18 mouse cellular contexts compared by ENCODE assay signal in genomic region chr9:89828156-89828555, GRCm38 (mm10).
A peak's percentile ranks its signal among the peaks of the same experiment; 100 is the strongest.
DNase-seq lines count a peak whose midpoint lies in the region; ATAC-seq lines count a peak whose summit lies in the region.
"Had no signal": no experiment of that assay in that cellular context is flagged by ENCODE, and none has a peak within 500 bp of the region (broad histone marks: within the 10 kb centered on the region; RNA-seq: fewer than 3 reads in every experiment).

No protein-coding gene starts in this region.

- H3K27ac ChIP-seq in forebrain, embryonic 11.5 days (ENCODE audit: low read depth, low read length) = no peak overlapping the region
- no peak overlapping the region for H3K27ac ChIP-seq in forebrain, embryonic 10.5 days
- H3K27ac ChIP-seq: embryonic facial prominence, embryonic 10.5 days; embryonic facial prominence, embryonic 12.5 days; forebrain, embryonic 13.5 days; forebrain, embryonic 15.5 days had no signal

- DNase-seq in adrenal gland, postnatal 14 days = peak; percentile 20
- no peak for DNase-seq in adrenal gland, postnatal 25 days
- peak; percentile 18 for DNase-seq in forebrain, embryonic 11.5 days (ENCODE audit: low spot score)
- DNase-seq in forebrain, embryonic 10.5 days (ENCODE audit: extremely low spot score, low spot score) = no peak
- peak; percentile 8 for DNase-seq in 3134 (ENCODE audit: extremely low read depth, insufficient read length, low spot score)
- peak; percentile 49 for DNase-seq in brain, adult 2 months (ENCODE audit: low read depth, low spot score)
- DNase-seq: adrenal gland, adult 2 months; adrenal gland, postnatal 10 days; B cell, adult 2 months; cerebellum, adult 11-12 months; cerebellum, adult 9-10 months; cerebellum, postnatal 10 days; forebrain, postnatal 0 days had no signal

- no peaks in the 10 kb centered on the region for H3K9me3 ChIP-seq in forebrain, embryonic 11.5 days (ENCODE audit: control insufficient read depth, low read length)
- no peaks in the 10 kb centered on the region for H3K9me3 ChIP-seq in forebrain, embryonic 10.5 days
- H3K9me3 ChIP-seq: embryonic facial prominence, embryonic 10.5 days; embryonic facial prominence, embryonic 12.5 days; forebrain, embryonic 13.5 days; forebrain, embryonic 15.5 days had no signal

- 87% methylated on average over 5 of the region's 5 CpGs for WGBS in forebrain, embryonic 11.5 days
- whole genome bisulfite sequencing in forebrain, embryonic 10.5 days = 90% methylated on average over 5 of the region's 5 CpGs

- H3K27me3 ChIP-seq in forebrain, embryonic 11.5 days (ENCODE audit: control insufficient read depth, insufficient read depth, low read length) = no peaks in the 10 kb centered on the region
- no peaks in the 10 kb centered on the region for H3K27me3 ChIP-seq in forebrain, embryonic 10.5 days (ENCODE audit: poor library complexity, severe bottlenecking)
- H3K27me3 ChIP-seq: embryonic facial prominence, embryonic 12.5 days; forebrain, embryonic 15.5 days had no signal

- no peak overlapping the region for H3K4me2 ChIP-seq in forebrain, embryonic 11.5 days (ENCODE audit: low read depth, low read length, severe bottlenecking)
- H3K4me2 ChIP-seq: embryonic facial prominence, embryonic 12.5 days; forebrain, embryonic 15.5 days had no signal

- no peak overlapping the region for H3K4me3 ChIP-seq in forebrain, embryonic 11.5 days (ENCODE audit: low read depth, low read length)
- no peak overlapping the region for H3K4me3 ChIP-seq in forebrain, embryonic 10.5 days
- H3K4me3 ChIP-seq: embryonic facial prominence, embryonic 10.5 days; embryonic facial prominence, embryonic 12.5 days; forebrain, embryonic 13.5 days; forebrain, embryonic 15.5 days had no signal

- H3K4me1 ChIP-seq in forebrain, embryonic 11.5 days (replicated peaks; ENCODE audit: control insufficient read depth, insufficient read depth, low read length) = no peaks in the 10 kb centered on the region
- no peaks in the 10 kb centered on the region for H3K4me1 ChIP-seq in forebrain, embryonic 10.5 days
- H3K4me1 ChIP-seq: embryonic facial prominence, embryonic 10.5 days; embryonic facial prominence, embryonic 12.5 days had no signal

- no peak for ATAC-seq in forebrain, embryonic 11.5 days (replicated peaks; ENCODE audit: low FRiP score)
- no peak for ATAC-seq in CD4-positive, CD25-positive, alpha-beta regulatory T cell, adult 4 months

- no peaks in the 10 kb centered on the region for H3K36me3 ChIP-seq in forebrain, embryonic 11.5 days (ENCODE audit: control insufficient read depth, insufficient read depth, low read length)
- H3K36me3 ChIP-seq in forebrain, embryonic 10.5 days (replicated peaks) = no peaks in the 10 kb centered on the region
- H3K36me3 ChIP-seq: embryonic facial prominence, embryonic 10.5 days; embryonic facial prominence, embryonic 12.5 days; forebrain, embryonic 15.5 days had no signal

- no peak overlapping the region for H3K9ac ChIP-seq in forebrain, embryonic 11.5 days (ENCODE audit: low read length)
- H3K9ac ChIP-seq: embryonic facial prominence, embryonic 12.5 days; forebrain, embryonic 13.5 days; forebrain, embryonic 15.5 days; forebrain, postnatal 0 days had no signal

Comparison
In these comparisons a context has a peak if more than half of its experiments do, and no peak if none do; other contexts are left out.
1. DNase-seq: peak in adrenal gland, postnatal 14 days (single experiment), forebrain, embryonic 11.5 days (single experiment), 3134 (single experiment) and brain, adult 2 months (single experiment); none in adrenal gland, postnatal 25 days (single experiment) and forebrain, embryonic 10.5 days (single experiment).